Mouse (Mus musculus): ENCODE data around the gene Zmym4. TPM values are rescaled to one million over a fixed set of nuclear protein-coding genes. Genes with fewer than 3 reads are reported as not detected.

The Zmym4 gene
- polyA plus RNA-seq, 1 experiment, result 22.4 TPM

DNA sequence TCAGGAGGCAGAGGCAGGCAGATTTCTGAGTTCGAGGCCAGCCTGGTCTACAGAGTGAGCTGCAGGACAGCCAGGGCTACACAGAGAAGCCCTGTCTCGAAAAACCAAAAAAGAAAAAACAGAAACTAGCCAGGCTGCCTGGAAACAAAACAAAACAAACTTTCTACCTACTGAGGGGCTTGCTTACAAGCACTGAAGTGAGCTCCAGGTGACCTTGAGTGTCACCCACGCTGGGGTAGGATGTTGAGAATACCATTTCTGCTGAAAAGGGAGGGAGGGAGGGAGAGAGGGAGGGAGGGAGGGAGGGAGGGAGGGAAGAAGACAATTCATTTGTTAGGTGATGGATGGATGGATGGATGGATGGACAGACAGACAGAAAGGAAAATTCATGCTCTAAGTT lies 24.5 kb downstream of the Zmym4 start:
- no peak for TF ChIP-seq CTCF (IDR thresholded peaks at IDR 0.05; ENCODE audit: extremely low read depth, insufficient read depth, low read length)
- no peak for TF ChIP-seq POLR2A (IDR thresholded peaks at IDR 0.05; ENCODE audit: extremely low read depth, insufficient read depth, low read length)
- Histone ChIP-seq H3K27ac (ENCODE audit: insufficient read depth, low read length) (no peak overlapping the region), H3K4me3 (ENCODE audit: insufficient read depth, low read length) (no peak overlapping the region), H3K4me1 (ENCODE audit: control insufficient read depth, insufficient read depth, low read length) (no peaks in the 10 kb centered on the region)

- TF ChIP-seq CTCF (IDR thresholded peaks at IDR 0.05; ENCODE audit: extremely low read depth, insufficient read depth, low read length), result no peak
- no peak for TF ChIP-seq POLR2A (IDR thresholded peaks at IDR 0.05; ENCODE audit: extremely low read depth, insufficient read depth, low read length)
- Histone ChIP-seq H3K4me3 (ENCODE audit: insufficient read depth, low read length) (no peak overlapping the region), H3K27ac (ENCODE audit: insufficient read depth, low read length) (no peak overlapping the region)
Measured at GRCm38 (mm10) chr4:126942846-126943245, 25.1 kb downstream of the Zmym4 start.

GRCm38 (mm10) chr4:126927701-126928100 lies 40.2 kb downstream of the Zmym4 start:
- H3K27ac ChIP-seq (ENCODE audit: insufficient read depth, low read length), result no peak overlapping the region
- H3K4me3 ChIP-seq (ENCODE audit: insufficient read depth, low read length), result no peak overlapping the region
- H3K4me1 ChIP-seq (ENCODE audit: control insufficient read depth, insufficient read depth, low read length), result no peaks in the 10 kb centered on the region
- no peak for TF ChIP-seq POLR2A (IDR thresholded peaks at IDR 0.05; ENCODE audit: extremely low read depth, insufficient read depth, low read length)
- TF ChIP-seq CTCF (IDR thresholded peaks at IDR 0.05; ENCODE audit: extremely low read depth, insufficient read depth, low read length), result no peak

More at GRCm38 (mm10) chr4:126942846-126943245, 25.1 kb downstream of the Zmym4 start:
- H3K4me1 ChIP-seq (ENCODE audit: control insufficient read depth, insufficient read depth, low read length), result no peaks in the 10 kb centered on the region

- H3K27ac ChIP-seq (ENCODE audit: insufficient read depth, low read length), result no peak overlapping the region
- TF ChIP-seq CTCF (IDR thresholded peaks at IDR 0.05; ENCODE audit: extremely low read depth, insufficient read depth, low read length) (no peak), POLR2A (IDR thresholded peaks at IDR 0.05; ENCODE audit: extremely low read depth, insufficient read depth, low read length) (no peak)
- no peaks in the 10 kb centered on the region for H3K4me1 ChIP-seq (ENCODE audit: control insufficient read depth, insufficient read depth, low read length)
- no peak overlapping the region for H3K4me3 ChIP-seq (ENCODE audit: insufficient read depth, low read length)
Measured at GRCm38 (mm10) chr4:126889879-126890278, 78.1 kb downstream of the Zmym4 start.

DNA sequence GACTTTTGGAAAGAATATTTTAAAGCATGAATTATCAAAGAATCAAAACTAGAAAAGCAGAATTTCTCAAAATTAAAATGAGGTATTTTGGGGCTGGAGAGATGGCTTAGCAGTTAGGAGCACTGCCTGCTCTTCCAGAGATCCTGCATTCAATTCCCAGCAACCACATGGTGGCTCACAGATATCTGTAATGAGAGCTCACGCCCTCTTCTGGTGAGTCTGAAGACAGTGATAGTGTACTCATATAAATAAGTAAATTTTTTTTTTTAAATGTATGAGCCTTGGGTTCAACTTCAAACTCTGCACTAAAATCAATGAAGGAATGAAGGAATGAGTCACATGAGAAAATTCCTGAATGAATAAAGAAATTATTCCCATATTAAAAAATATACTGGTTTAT lies 82.0 kb downstream of the Zmym4 start:
- Histone ChIP-seq H3K4me1 (ENCODE audit: control insufficient read depth, insufficient read depth, low read length) (no peaks in the 10 kb centered on the region), H3K4me3 (ENCODE audit: insufficient read depth, low read length) (no peak overlapping the region), H3K27ac (ENCODE audit: insufficient read depth, low read length) (no peak overlapping the region)
- no peak for TF ChIP-seq CTCF (IDR thresholded peaks at IDR 0.05; ENCODE audit: extremely low read depth, insufficient read depth, low read length)
- TF ChIP-seq POLR2A (IDR thresholded peaks at IDR 0.05; ENCODE audit: extremely low read depth, insufficient read depth, low read length), result no peak

DNA sequence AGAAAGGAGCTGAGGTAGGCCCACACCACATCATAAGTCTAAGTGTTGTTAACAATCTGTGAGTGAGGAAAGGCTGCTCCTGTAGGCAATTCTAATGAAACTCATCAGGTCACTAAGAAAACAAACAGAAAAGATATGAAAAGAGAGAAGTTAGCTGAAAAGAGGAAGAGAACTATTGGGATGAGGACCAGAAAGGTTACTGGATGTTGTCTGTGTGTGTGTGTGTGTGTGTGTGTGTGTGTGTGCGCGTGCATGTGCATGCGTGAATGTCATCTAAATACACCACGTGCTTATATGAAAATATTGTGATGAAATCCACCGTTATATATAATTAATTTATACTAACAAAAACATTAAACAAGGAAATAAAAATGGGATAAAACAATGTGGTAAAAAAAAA lies 84.3 kb downstream of the Zmym4 start:
- Histone ChIP-seq H3K4me1 (ENCODE audit: control insufficient read depth, insufficient read depth, low read length) (no peaks in the 10 kb centered on the region), H3K4me3 (ENCODE audit: insufficient read depth, low read length) (no peak overlapping the region), H3K27ac (ENCODE audit: insufficient read depth, low read length) (no peak overlapping the region)
- TF ChIP-seq CTCF (IDR thresholded peaks at IDR 0.05; ENCODE audit: extremely low read depth, insufficient read depth, low read length), result no peak
- TF ChIP-seq POLR2A (IDR thresholded peaks at IDR 0.05; ENCODE audit: extremely low read depth, insufficient read depth, low read length), result no peak

DNA sequence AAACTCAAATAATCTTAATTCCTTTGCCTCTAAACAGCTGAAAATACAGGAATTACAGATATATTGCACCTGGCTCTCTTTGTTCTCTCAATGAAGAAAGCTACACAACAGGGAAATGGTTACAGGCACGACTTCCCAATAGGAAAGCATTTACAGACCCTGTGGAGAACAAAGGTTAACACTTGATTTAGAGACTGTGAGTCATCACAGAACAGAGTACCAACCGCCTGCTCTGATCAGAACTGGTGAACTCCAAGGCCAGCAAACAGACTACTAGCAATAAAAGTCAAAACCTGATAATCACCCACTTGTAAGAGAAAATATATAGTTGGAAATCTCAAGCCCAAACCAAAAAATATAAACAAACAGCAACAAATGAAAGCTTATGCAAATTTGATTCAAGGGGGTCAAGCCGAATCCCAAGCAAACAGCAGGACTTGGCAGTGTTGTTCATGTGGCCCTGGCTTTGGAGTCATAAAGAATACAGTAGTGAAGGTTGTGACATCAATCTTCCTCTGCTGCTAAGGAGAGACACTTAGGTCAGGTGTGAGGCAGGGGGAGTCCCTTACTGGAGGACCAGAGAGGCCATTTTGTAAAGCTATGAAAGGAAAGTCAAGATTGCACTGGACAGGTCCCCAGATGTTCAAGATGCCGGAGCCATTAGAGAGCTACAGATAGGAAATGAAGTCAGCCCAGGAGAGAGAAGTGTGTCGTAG lies 88.2 kb downstream of the Zmym4 start:
- Histone ChIP-seq H3K27ac (ENCODE audit: insufficient read depth, low read length) (no peak overlapping the region), H3K4me3 (ENCODE audit: insufficient read depth, low read length) (no peak overlapping the region), H3K4me1 (ENCODE audit: control insufficient read depth, insufficient read depth, low read length) (no peaks in the 10 kb centered on the region)
- no peak for TF ChIP-seq CTCF (IDR thresholded peaks at IDR 0.05; ENCODE audit: extremely low read depth, insufficient read depth, low read length)
- TF ChIP-seq POLR2A (IDR thresholded peaks at IDR 0.05; ENCODE audit: extremely low read depth, insufficient read depth, low read length), result no peak

- TF ChIP-seq CTCF (IDR thresholded peaks at IDR 0.05; ENCODE audit: extremely low read depth, insufficient read depth, low read length) (no peak), POLR2A (IDR thresholded peaks at IDR 0.05; ENCODE audit: extremely low read depth, insufficient read depth, low read length) (no peak)
- no peak overlapping the region for H3K27ac ChIP-seq (ENCODE audit: insufficient read depth, low read length)
- H3K4me1 ChIP-seq (ENCODE audit: control insufficient read depth, insufficient read depth, low read length), result no peaks in the 10 kb centered on the region
- no peak overlapping the region for H3K4me3 ChIP-seq (ENCODE audit: insufficient read depth, low read length)
Measured at GRCm38 (mm10) chr4:126872717-126873116, 95.2 kb downstream of the Zmym4 start.

DNA sequence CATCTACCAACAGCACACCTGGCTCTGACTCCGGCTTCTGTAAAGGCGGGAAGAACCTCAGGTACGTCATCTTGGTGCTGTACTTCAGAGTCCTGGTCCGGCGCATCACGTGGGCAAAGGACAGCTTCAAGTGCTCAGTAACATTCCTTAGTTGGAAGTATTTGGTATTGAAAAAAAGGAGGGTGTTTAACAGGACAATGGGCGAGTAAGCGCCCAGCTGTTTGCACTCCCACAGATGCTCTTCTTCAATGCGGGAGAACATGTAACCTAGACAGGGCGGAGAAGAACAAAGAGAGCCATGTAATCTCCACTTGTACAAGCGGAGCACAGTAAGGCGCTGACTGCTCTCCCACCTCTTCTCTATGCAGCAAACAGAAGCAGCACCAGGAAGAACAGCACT lies 99.2 kb downstream of the Zmym4 start:
- Histone ChIP-seq H3K27ac (ENCODE audit: insufficient read depth, low read length) (no peak overlapping the region), H3K4me3 (ENCODE audit: insufficient read depth, low read length) (no peak overlapping the region), H3K4me1 (ENCODE audit: control insufficient read depth, insufficient read depth, low read length) (no peaks in the 10 kb centered on the region)
- TF ChIP-seq CTCF (IDR thresholded peaks at IDR 0.05; ENCODE audit: extremely low read depth, insufficient read depth, low read length) (no peak), POLR2A (IDR thresholded peaks at IDR 0.05; ENCODE audit: extremely low read depth, insufficient read depth, low read length) (no peak)

DNA sequence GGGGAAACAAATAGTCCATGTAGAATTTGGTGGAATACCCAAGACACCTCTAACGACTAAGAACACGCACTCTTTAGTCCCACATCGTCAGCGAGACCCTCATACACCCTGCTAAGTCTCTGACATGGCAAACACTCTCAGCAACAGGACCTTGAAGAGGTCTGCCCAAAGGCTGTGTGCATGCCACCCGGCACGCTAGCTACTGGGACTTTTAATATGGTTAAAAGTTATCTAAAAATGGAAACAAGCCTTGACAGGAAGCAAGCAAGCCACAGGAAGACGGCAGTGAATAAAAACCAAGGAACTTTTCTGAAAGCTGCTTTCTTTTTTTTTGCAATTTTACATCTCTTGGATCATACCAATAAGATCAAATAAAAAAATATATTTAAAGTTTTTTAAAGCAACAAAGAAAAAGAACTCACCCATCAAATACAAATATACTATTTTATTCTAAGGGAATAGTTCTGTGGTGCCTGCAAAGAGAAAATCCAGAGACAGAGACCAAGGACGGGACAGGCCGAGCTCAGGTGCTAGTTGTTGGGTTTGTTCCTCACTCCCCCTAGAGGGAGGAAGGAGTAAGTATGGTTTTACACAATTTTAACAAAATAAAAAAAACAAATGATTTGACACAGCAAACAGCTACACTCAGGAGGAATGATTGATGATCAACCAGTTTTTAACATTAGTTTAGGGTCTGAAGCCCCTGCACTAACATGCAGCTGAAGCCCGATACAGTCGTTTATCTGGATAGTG lies 106.2 kb downstream of the Zmym4 start:
- H3K4me3 ChIP-seq (ENCODE audit: insufficient read depth, low read length), result no peak overlapping the region
- no peak overlapping the region for H3K27ac ChIP-seq (ENCODE audit: insufficient read depth, low read length)
- peak; percentile 38 for TF ChIP-seq CTCF (IDR thresholded peaks at IDR 0.05; ENCODE audit: extremely low read depth, insufficient read depth, low read length)
- no peak for TF ChIP-seq POLR2A (IDR thresholded peaks at IDR 0.05; ENCODE audit: extremely low read depth, insufficient read depth, low read length)
- H3K4me1 ChIP-seq (ENCODE audit: control insufficient read depth, insufficient read depth, low read length), result no peaks in the 10 kb centered on the region; the same call in 1 of the 2 replicates

All from cortical plate, adult 2 months (tissue).